Mouse (Mus musculus) embryonic stem cell, embryonic (primary cell): ENCODE results near the gene Ttbk2.

Source experiments
- CTCF ChIA-PET, 4 experiments: fragments of 300-600 bp in 2 of 4; fragments of 350-600 bp in 2 of 4; sonication (Branson Sonifier 250); formaldehyde crosslinking; loops; one replicate each; lab custom pipeline; 2022; ENCODE audit warnings: inconsistent platforms in 2 of 4; lab: Charles Lee
- POLR2A ChIA-PET, 4 experiments: fragments of 300-600 bp in 2 of 4; fragments of 350-600 bp in 2 of 4; sonication (Branson Sonifier 250); formaldehyde crosslinking; loops; one replicate each; lab custom pipeline; 2022; ENCODE audit warnings: antibody characterized with exemption in 4 of 4, inconsistent platforms in 1 of 4; lab: Charles Lee

Gene Ttbk2

DNA sequence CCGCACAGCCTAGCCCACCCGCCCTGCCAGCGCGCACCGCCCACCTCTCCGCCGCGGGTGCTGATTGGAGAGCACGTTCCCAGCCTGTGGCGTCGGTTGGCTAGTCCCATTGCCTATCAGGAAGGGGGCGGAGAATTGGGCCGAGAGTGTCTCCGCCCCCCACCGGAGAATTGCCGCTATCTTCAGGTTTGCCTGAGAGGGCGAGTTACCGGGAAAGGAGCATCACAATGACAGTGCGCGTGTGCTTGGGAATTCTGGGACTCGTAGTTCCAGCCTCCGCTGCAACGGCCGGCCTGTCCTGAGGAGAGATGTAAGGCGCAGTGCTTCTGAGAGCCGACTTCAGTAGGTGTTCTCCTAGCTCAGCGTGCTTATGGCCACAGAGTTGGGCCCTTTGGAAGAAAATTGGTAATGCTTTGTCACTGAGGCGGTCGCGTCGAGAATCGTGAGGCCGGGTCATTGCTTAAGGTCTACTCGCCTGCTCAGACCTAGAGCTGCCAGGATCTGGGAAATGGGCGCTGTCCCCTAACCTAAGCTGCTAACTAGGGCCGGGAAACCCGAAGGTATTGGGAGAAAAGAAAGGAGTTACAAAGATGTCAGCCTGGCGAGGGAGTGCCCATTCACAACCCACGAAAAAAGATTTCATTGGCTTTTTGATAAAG is at the start of gene Ttbk2:
TSS of gene Ttbk2 (minus strand) at position 181 of the 659 bp plus-strand sequence.
- ChIA-PET POLR2A (interaction anchor here in 3 of 4 experiments (0.5 to 2.3 kb wide), 12 partner anchors 8 to 587 kb away, joined by 3 to 18 read pairs (median 4); partner anchors contain the start of genes Haus2 (in 2 of the 3), Lrrc57 (in 2 of the 3), Adal (in 1 of the 3) and Lcmt2 (in 1 of the 3)), CTCF (interaction anchor here in 2 of 4 experiments (0.9 to 1.1 kb wide), 2 partner anchors 16 kb away, joined by 3 to 6 read pairs; no protein-coding TSS in a partner anchor)

- ChIA-PET POLR2A (interaction anchor here in 1 of 4 experiments (0.6 kb wide), 1 partner anchor 1162 kb away, joined by 3 read pairs; no protein-coding TSS in a partner anchor), CTCF (no interaction called here)
Observed at GRCm38 (mm10) chr2:120896361-120896760, 46.0 kb upstream of the Ttbk2 start.

GRCm38 (mm10) chr2:120887601-120888000 is 37.2 kb upstream of the Ttbk2 start:
- CTCF ChIA-PET: no interaction called here
- POLR2A ChIA-PET: no interaction called here

- ChIA-PET CTCF (interaction anchor here in 1 of 4 experiments (0.6 kb wide), 1 partner anchor 350 kb away, joined by 3 read pairs; no protein-coding TSS in a partner anchor), POLR2A (interaction anchor here in 1 of 4 experiments (0.6 to 1.4 kb wide), 2 partner anchors 39 to 1170 kb away, joined by 3 read pairs; no protein-coding TSS in a partner anchor)
Observed at GRCm38 (mm10) chr2:120873192-120873591, 22.8 kb upstream of the Ttbk2 start.

- CTCF ChIA-PET: interaction anchor here (0.6 to 1.2 kb wide), 5 partner anchors 109 to 697 kb away, joined by 3 to 5 read pairs (median 3); no protein-coding TSS in a partner anchor
- POLR2A ChIA-PET: interaction anchor here in 2 of 4 experiments (0.6 to 0.9 kb wide), 2 partner anchors 116 to 289 kb away, joined by 3 read pairs; no protein-coding TSS in a partner anchor
Observed at GRCm38 (mm10) chr2:120871447-120872336, 21.3 kb upstream of the Ttbk2 start.

GRCm38 (mm10) chr2:120867336-120867735 is 16.9 kb upstream of the Ttbk2 start:
- CTCF ChIA-PET: interaction anchor here (0.5 to 4.0 kb wide), 18 partner anchors 10 to 429 kb away, joined by 3 to 29 read pairs (median 4); partner anchors contain the start of gene Cdan1 (in 1 of the 4)
- POLR2A ChIA-PET: interaction anchor here in 1 of 4 experiments (0.6 to 1.0 kb wide), 4 partner anchors 26 to 389 kb away, joined by 3 to 5 read pairs (median 4); no protein-coding TSS in a partner anchor

- ChIA-PET POLR2A (interaction anchor here in 3 of 4 experiments (0.6 to 1.0 kb wide), 8 partner anchors 8 to 388 kb away, joined by 3 to 6 read pairs (median 4); partner anchors contain the start of gene Lcmt2 (in 1 of the 3)), CTCF (interaction anchor here (0.5 to 4.0 kb wide), 31 partner anchors 9 to 681 kb away, joined by 3 to 29 read pairs (median 4); partner anchors contain the start of genes Cdan1 (in 1 of the 4) and Ubr1 (in 1 of the 4))
Observed at GRCm38 (mm10) chr2:120866561-120866960, 16.2 kb upstream of the Ttbk2 start.

GRCm38 (mm10) chr2:120863389-120863788 is 13.0 kb upstream of the Ttbk2 start:
- ChIA-PET CTCF (no interaction called here), POLR2A (no interaction called here)

GRCm38 (mm10) chr2:120860699-120861098 is 10.3 kb upstream of the Ttbk2 start:
- ChIA-PET CTCF (no interaction called here), POLR2A (no interaction called here)

GRCm38 (mm10) chr2:120858131-120858530 is 7.7 kb upstream of the Ttbk2 start:
- ChIA-PET POLR2A (interaction anchor here in 1 of 4 experiments (0.6 to 3.3 kb wide), 4 partner anchors 8 to 518 kb away, joined by 3 to 18 read pairs (median 3); partner anchors contain the start of genes Cdan1 and Ttbk2), CTCF (interaction anchor here in 2 of 4 experiments (1.1 to 1.5 kb wide), 2 partner anchors 8 to 380 kb away, joined by 3 to 4 read pairs; no protein-coding TSS in a partner anchor)

GRCm38 (mm10) chr2:120853151-120853550 is 2.7 kb upstream of the Ttbk2 start:
- CTCF ChIA-PET: interaction anchor here in 1 of 4 experiments (2.4 kb wide), 1 partner anchor 13 kb away, joined by 7 read pairs; no protein-coding TSS in a partner anchor
- POLR2A ChIA-PET: interaction anchor here in 1 of 4 experiments (0.6 to 0.7 kb wide), 2 partner anchors 229 to 777 kb away, joined by 3 to 4 read pairs; no protein-coding TSS in a partner anchor

- POLR2A ChIA-PET: interaction anchor here in 2 of 4 experiments (0.6 to 0.7 kb wide), 2 partner anchors 184 to 229 kb away, joined by 3 to 4 read pairs; no protein-coding TSS in a partner anchor
- CTCF ChIA-PET: interaction anchor here in 1 of 4 experiments (2.4 kb wide), 1 partner anchor 14 kb away, joined by 7 read pairs; no protein-coding TSS in a partner anchor
Observed at GRCm38 (mm10) chr2:120852626-120853025, 2.2 kb upstream of the Ttbk2 start.

DNA sequence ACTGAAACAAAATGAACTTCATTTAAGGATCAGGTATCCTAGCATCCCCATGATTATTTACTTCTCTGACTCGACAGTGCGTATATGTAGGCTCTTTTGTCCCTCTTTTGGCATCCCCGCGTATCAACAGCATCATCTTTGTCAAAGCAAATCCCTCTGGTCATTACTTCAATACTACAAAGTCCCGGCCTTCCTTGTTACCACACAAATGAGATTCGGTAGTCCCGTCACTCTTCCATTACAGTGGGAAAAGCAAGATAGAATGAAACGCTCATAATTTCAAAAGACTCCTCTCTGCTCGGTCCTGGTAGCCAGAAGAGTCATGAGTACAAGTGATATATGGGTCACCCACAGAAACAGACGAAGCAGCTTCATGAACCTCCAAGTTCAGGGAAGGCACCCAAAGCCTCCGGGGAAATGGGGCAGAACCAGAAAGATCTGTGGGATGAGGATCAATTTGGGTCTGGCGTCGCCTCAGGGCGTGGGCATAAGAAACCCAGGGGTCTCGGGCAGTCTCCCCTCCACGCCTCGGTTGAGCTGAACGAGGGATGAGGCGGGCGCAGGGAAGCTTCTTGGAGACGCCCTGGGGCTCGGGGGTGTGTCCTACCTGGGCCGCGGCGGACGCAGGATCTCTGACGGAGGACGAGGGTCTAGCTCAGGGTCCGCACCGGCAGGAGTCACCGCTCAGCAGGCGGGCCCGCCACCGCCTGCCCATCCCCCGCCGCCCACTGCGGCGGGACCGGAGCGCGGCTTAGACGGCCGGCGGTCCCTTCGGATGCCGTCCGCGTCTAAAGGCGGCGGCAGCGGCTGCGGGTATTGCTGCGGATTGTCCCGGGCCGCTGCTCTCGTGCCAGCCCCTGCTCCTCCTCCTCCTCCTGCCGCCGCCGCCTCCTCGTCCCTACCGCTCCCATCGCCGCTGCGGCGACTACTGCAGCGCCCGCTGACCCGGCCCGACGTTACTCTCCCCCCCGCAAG is 668 bp downstream of the Ttbk2 start, which contains the start of gene Cdan1:
TSS of gene Cdan1 (minus strand) at position 680 of the 975 bp plus-strand sequence.
- POLR2A ChIA-PET: interaction anchor here in 3 of 4 experiments (0.5 to 2.3 kb wide), 10 partner anchors 9 to 445 kb away, joined by 3 to 18 read pairs (median 4); partner anchors contain the start of genes Adal (in 1 of the 3), Haus2 (in 1 of the 3), Lcmt2 (in 1 of the 3) and Lrrc57 (in 1 of the 3)
- CTCF ChIA-PET: interaction anchor here in 1 of 4 experiments (1.1 kb wide), 1 partner anchor 17 kb away, joined by 6 read pairs; no protein-coding TSS in a partner anchor

GRCm38 (mm10) chr2:120845280-120845679 is 5.1 kb downstream of the Ttbk2 start:
- POLR2A ChIA-PET: interaction anchor here in 1 of 4 experiments (0.6 kb wide), 1 partner anchor 514 kb away, joined by 3 read pairs; no protein-coding TSS in a partner anchor
- CTCF ChIA-PET: interaction anchor here in 1 of 4 experiments (0.7 kb wide), 1 partner anchor 780 kb away, joined by 3 read pairs; no protein-coding TSS in a partner anchor

GRCm38 (mm10) chr2:120843990-120844389 is 6.4 kb downstream of the Ttbk2 start:
- POLR2A ChIA-PET: interaction anchor here in 1 of 4 experiments (1.3 kb wide), 1 partner anchor 10 kb away, joined by 4 read pairs; no protein-coding TSS in a partner anchor
- CTCF ChIA-PET: no interaction called here

DNA sequence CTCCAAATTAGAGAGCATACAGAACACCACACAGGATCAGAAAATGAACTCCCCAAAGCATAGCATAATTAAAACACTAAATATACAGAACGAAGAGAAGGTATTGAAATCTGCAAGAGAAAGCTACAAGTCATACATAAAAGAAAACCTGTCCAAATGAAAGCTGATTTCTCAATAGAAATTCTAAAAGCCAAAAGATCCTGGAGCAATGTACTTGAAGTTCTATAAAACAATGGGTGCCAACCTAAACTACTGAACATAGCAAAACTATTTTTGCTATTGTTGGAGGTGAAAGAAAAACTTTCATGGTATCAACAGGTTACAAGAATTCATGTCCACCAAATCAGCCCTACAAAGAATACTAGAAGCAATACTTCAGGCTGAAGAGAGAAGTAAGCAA is 9.2 kb downstream of the Ttbk2 start:
- ChIA-PET POLR2A (interaction anchor here in 1 of 4 experiments (0.6 kb wide), 1 partner anchor 26 kb away, joined by 5 read pairs; no protein-coding TSS in a partner anchor), CTCF (no interaction called here)
